Mouse (Mus musculus): ENCODE data around the gene Acss2. TPM values are rescaled to one million over a fixed set of nuclear protein-coding genes. Genes with fewer than 3 reads are reported as not detected.
A peak's percentile ranks its signal among the peaks of the same experiment; 100 is the strongest.

Gene Acss2
- polyA plus RNA-seq (2014; fragmentation: Nextera tagmentation; extraction: Ambion mirVana), result 9.5 and 10.8 TPM in 2 replicates

- H3K27ac ChIP-seq (ENCODE audit: low read length), result no peak within 1 kb of the TSS
- no peaks in the 10 kb centered on the region for H3K27me3 ChIP-seq (ENCODE audit: control insufficient read depth, insufficient read depth, low read length)
- no peaks in the 10 kb centered on the region for H3K4me1 ChIP-seq (ENCODE audit: control insufficient read depth, insufficient read depth, low read length)
- ATAC-seq (ENCODE audit: insufficient number of reproducible peaks, insufficient read depth, low FRiP score, low read depth), result peak; percentile 99
- peak within 1 kb of the TSS; percentile 76 for H3K4me2 ChIP-seq (replicated peaks; ENCODE audit: low read depth, low read length)
- peak within 1 kb of the TSS; percentile 49 for H3K4me3 ChIP-seq (ENCODE audit: low read depth, low read length)
- peak within 1 kb of the TSS; percentile 22 for H3K9ac ChIP-seq (replicated peaks; ENCODE audit: low read depth, low read length)
- H3K36me3 ChIP-seq (ENCODE audit: control insufficient read depth, insufficient read depth, low read length), result no peaks in the 10 kb centered on the region
- no peaks in the 10 kb centered on the region for H3K9me3 ChIP-seq (ENCODE audit: control insufficient read depth, low read depth, low read length)
- 3% methylated on average over 70 of the region's 70 CpGs for WGBS
Observed at GRCm38 (mm10) chr2:155517455-155518423, at the start of gene Acss2, which contains the start of gene Ggt7. Acss2 (plus strand) TSS chr2:155517948. Ggt7 (minus strand) TSS chr2:155518237.

DNA sequence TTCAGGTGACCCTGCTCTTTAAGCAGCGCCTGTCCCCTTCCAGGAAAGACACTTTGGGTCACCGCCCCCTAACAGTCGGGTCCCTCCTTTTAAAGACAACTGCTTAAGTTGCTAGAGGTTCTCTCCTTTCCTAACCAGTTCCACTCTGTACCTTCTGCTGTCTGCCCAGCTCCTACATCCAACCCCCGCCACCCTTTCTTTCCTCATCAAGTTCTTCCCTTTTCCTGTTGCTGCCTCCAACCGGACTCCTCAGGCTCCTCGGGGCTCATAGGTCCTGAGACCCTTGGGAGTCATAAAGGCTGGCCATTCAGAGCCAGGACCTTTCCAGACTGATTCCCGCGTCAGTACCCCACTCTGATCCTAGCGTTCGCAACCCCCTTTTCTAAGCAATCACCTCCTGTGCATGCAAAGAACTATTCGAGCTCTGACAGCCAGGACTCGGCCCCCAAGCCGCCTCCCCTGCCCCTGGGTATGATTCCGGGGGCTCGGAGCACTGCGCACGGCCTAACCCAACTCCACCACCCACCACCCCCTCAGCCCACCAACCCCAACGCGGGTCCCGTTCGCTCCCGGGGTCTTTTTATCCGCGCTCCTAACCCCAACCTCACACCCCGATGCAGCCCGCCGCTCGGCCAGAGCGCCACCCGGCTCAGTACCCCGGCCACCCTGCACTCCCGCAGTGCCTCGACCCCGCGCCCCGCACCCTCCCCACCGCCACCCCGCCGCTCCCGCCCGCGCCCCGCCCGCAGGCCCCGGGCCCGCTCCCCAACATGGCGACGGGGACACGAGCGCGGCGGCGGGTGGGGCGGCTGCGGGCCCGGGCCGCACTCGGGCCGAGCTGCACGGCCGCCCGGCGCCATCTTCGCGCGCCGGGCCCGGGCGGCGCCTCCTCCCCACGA lies 44.8 kb upstream of the Acss2 start:
- Histone ChIP-seq H3K4me2 (replicated peaks; ENCODE audit: low read depth, low read length) (peak overlapping the region; percentile 67), H3K4me1 (ENCODE audit: control insufficient read depth, insufficient read depth, low read length) (peaks cover 21% of the 10 kb centered on the region), H3K27me3 (ENCODE audit: control insufficient read depth, insufficient read depth, low read length) (no peaks in the 10 kb centered on the region), H3K4me3 (ENCODE audit: low read depth, low read length) (peak overlapping the region; percentile 81), H3K36me3 (ENCODE audit: control insufficient read depth, insufficient read depth, low read length) (no peaks in the 10 kb centered on the region), H3K27ac (ENCODE audit: low read length) (peak overlapping the region; percentile 88), H3K9me3 (ENCODE audit: control insufficient read depth, low read depth, low read length) (no peaks in the 10 kb centered on the region), H3K9ac (replicated peaks; ENCODE audit: low read depth, low read length) (peak overlapping the region; percentile 99)
- ATAC-seq (ENCODE audit: insufficient number of reproducible peaks, insufficient read depth, low FRiP score, low read depth), result peak; percentile 38
- under 1% methylated on average over 44 of the region's 71 CpGs for WGBS

GRCm38 (mm10) chr2:155473570-155474088 lies 44.1 kb upstream of the Acss2 start, which contains the start of gene Ncoa6:
Ncoa6 (minus strand) TSS chr2:155473894.
- Histone ChIP-seq H3K4me2 (replicated peaks; ENCODE audit: low read depth, low read length) (peak within 1 kb of the TSS; percentile 67), H3K4me1 (ENCODE audit: control insufficient read depth, insufficient read depth, low read length) (peaks cover 21% of the 10 kb centered on the region), H3K4me3 (ENCODE audit: low read depth, low read length) (peak within 1 kb of the TSS; percentile 81), H3K9me3 (ENCODE audit: control insufficient read depth, low read depth, low read length) (no peaks in the 10 kb centered on the region), H3K9ac (replicated peaks; ENCODE audit: low read depth, low read length) (peak within 1 kb of the TSS; percentile 99), H3K27ac (ENCODE audit: low read length) (peak within 1 kb of the TSS; percentile 88), H3K27me3 (ENCODE audit: control insufficient read depth, insufficient read depth, low read length) (no peaks in the 10 kb centered on the region), H3K36me3 (ENCODE audit: control insufficient read depth, insufficient read depth, low read length) (no peaks in the 10 kb centered on the region)
- WGBS, result 0% methylated on average over 30 of the region's 72 CpGs
- ATAC-seq (ENCODE audit: insufficient number of reproducible peaks, insufficient read depth, low FRiP score, low read depth), result peak; percentile 90

GRCm38 (mm10) chr2:155482021-155482420 lies 35.7 kb upstream of the Acss2 start:
- no peak for ATAC-seq (ENCODE audit: insufficient number of reproducible peaks, insufficient read depth, low FRiP score, low read depth)
- H3K27me3 ChIP-seq (ENCODE audit: control insufficient read depth, insufficient read depth, low read length), result no peaks in the 10 kb centered on the region

DNA sequence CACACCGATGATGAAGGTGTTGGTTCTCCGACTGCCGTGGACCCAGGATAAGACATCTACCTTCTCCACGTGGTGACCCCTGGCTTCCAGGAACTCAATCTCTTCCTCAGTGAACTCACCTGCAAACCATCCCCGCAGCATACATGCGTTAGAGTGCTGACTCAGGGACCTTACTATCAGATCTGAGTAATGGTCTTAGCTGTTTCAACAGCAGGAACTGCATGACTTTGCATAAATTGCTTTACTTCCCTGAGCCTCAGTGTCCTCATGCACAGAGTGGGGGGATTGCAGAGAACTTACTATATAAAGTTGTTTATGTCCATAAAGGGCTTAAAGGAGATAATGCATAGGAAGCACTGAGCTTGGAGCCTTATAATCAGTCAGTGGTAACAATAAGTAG lies 26.8 kb upstream of the Acss2 start:
- Histone ChIP-seq H3K27me3 (ENCODE audit: control insufficient read depth, insufficient read depth, low read length) (no peaks in the 10 kb centered on the region), H3K36me3 (ENCODE audit: control insufficient read depth, insufficient read depth, low read length) (no peaks in the 10 kb centered on the region), H3K4me3 (ENCODE audit: low read depth, low read length) (no peak overlapping the region), H3K4me1 (ENCODE audit: control insufficient read depth, insufficient read depth, low read length) (no peaks in the 10 kb centered on the region), H3K9ac (replicated peaks; ENCODE audit: low read depth, low read length) (no peak overlapping the region), H3K4me2 (replicated peaks; ENCODE audit: low read depth, low read length) (no peak overlapping the region), H3K9me3 (ENCODE audit: control insufficient read depth, low read depth, low read length) (no peaks in the 10 kb centered on the region), H3K27ac (ENCODE audit: low read length) (no peak overlapping the region)
- ATAC-seq (ENCODE audit: insufficient number of reproducible peaks, insufficient read depth, low FRiP score, low read depth), result no peak
- 88% methylated on average over 6 of the region's 6 CpGs for WGBS

More at GRCm38 (mm10) chr2:155482021-155482420, 35.7 kb upstream of the Acss2 start:
- WGBS, result 40% methylated on average over 3 of the region's 3 CpGs
- Histone ChIP-seq H3K4me3 (ENCODE audit: low read depth, low read length) (no peak overlapping the region), H3K9me3 (ENCODE audit: control insufficient read depth, low read depth, low read length) (no peaks in the 10 kb centered on the region), H3K4me1 (ENCODE audit: control insufficient read depth, insufficient read depth, low read length) (no peaks in the 10 kb centered on the region), H3K9ac (replicated peaks; ENCODE audit: low read depth, low read length) (no peak overlapping the region), H3K36me3 (ENCODE audit: control insufficient read depth, insufficient read depth, low read length) (no peaks in the 10 kb centered on the region), H3K4me2 (replicated peaks; ENCODE audit: low read depth, low read length) (no peak overlapping the region), H3K27ac (ENCODE audit: low read length) (no peak overlapping the region)

GRCm38 (mm10) chr2:155502596-155502995 lies 15.2 kb upstream of the Acss2 start:
- Histone ChIP-seq H3K9me3 (ENCODE audit: control insufficient read depth, low read depth, low read length) (no peaks in the 10 kb centered on the region), H3K36me3 (ENCODE audit: control insufficient read depth, insufficient read depth, low read length) (no peaks in the 10 kb centered on the region)
- ATAC-seq (ENCODE audit: insufficient number of reproducible peaks, insufficient read depth, low FRiP score, low read depth), result no peak

GRCm38 (mm10) chr2:155504440-155505355 lies 13.1 kb upstream of the Acss2 start:
- Histone ChIP-seq H3K36me3 (ENCODE audit: control insufficient read depth, insufficient read depth, low read length) (no peaks in the 10 kb centered on the region), H3K27me3 (ENCODE audit: control insufficient read depth, insufficient read depth, low read length) (no peaks in the 10 kb centered on the region), H3K9me3 (ENCODE audit: control insufficient read depth, low read depth, low read length) (no peaks in the 10 kb centered on the region), H3K27ac (ENCODE audit: low read length) (no peak overlapping the region), H3K4me3 (ENCODE audit: low read depth, low read length) (no peak overlapping the region), H3K9ac (replicated peaks; ENCODE audit: low read depth, low read length) (no peak overlapping the region), H3K4me1 (ENCODE audit: control insufficient read depth, insufficient read depth, low read length) (no peaks in the 10 kb centered on the region), H3K4me2 (replicated peaks; ENCODE audit: low read depth, low read length) (no peak overlapping the region)
- WGBS, result 59% methylated on average over 13 of the region's 13 CpGs
- ATAC-seq (ENCODE audit: insufficient number of reproducible peaks, insufficient read depth, low FRiP score, low read depth), result 0 out of 2 replicates have a peak, but pooled peaks have one; percentile 37

More at GRCm38 (mm10) chr2:155502596-155502995, 15.2 kb upstream of the Acss2 start:
- Histone ChIP-seq H3K4me3 (ENCODE audit: low read depth, low read length) (no peak overlapping the region), H3K9ac (replicated peaks; ENCODE audit: low read depth, low read length) (no peak overlapping the region), H3K4me2 (replicated peaks; ENCODE audit: low read depth, low read length) (no peak overlapping the region), H3K27me3 (ENCODE audit: control insufficient read depth, insufficient read depth, low read length) (no peaks in the 10 kb centered on the region), H3K27ac (ENCODE audit: low read length) (no peak overlapping the region), H3K4me1 (ENCODE audit: control insufficient read depth, insufficient read depth, low read length) (no peaks in the 10 kb centered on the region)
- WGBS, result 72% methylated on average over 7 of the region's 7 CpGs

Data from stomach, embryonic 14.5 days (tissue).